Mouse (Mus musculus): ENCODE results near the gene Tas2r125. TPM values are rescaled to one million over a fixed set of nuclear protein-coding genes. Genes with fewer than 3 reads are reported as not detected.
"Not testable (repeated sequence)": the region's sequence is repeated elsewhere in the genome, so short reads cannot be mapped to it uniquely, and the experiment has no call there.

Tas2r125 gene
- total RNA-seq (2021) (not detected), polyA plus RNA-seq (2012; rRNA removed) (not detected in 2 replicates)
- long read RNA-seq, result 0 reads

DNA sequence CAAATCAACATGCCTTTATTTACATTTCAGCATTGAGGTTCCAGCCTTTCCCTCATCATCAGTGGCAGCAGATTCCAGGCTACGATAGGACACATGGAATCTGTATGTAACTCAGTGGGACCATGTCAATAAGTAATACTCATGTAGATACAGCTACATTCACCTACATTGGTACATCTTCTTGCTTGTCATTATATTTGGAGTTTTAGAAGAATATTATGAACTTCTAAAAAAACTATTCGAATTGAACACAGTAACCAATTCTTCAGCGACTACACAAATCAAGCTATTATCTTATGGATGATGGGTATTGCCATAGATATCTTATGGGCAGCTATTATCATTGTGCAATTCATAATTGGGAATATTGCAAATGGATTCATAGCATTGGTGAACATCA lies at the start of gene Tas2r125:
Tas2r125 (plus strand) TSS at position 301 of the 400 bp plus-strand sequence.
- no peak for DNase-seq

DNA sequence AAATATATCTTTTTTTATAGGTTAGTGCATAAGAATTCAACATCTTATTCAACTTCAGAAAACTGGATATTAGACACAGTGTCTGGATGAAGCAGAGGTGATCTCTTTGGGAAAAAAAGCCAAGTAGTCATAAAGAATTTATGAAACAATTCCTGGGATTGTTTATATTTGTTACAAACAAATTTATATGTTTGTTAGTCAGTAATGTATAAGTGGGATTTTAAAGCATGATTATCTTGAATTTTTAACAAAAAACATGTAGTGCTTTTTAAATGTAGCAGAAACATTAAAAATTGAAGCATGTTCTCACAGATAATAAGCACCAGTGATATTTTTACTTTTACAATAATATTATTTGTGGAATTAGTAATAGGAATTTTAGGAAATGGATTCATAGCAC lies 41.7 kb upstream of the Tas2r125 start, which contains the start of gene Tas2r110:
Tas2r110 (plus strand) TSS at position 301 of the 400 bp plus-strand sequence.
- no peak for DNase-seq

DNA sequence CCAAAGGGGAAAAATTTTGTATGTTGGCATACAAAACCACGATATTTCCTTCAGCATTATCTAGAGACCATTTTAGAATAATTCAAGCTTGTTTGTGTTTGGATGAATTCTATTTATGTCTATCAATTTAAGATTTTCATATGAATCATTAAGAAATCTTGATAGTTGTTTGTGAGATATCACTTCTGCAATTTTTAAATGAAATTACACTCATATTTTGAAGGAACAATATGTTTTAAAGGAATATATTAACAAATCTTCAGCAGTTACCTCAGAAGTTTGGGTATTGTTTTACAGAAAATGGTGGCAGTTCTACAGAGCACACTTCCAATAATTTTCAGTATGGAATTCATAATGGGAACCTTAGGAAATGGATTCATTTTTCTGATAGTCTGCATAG lies 16.7 kb upstream of the Tas2r125 start, which contains the start of gene Tas2r113:
Tas2r113 (plus strand) TSS at position 301 of the 400 bp plus-strand sequence.
- DNase-seq, result no peak

DNA sequence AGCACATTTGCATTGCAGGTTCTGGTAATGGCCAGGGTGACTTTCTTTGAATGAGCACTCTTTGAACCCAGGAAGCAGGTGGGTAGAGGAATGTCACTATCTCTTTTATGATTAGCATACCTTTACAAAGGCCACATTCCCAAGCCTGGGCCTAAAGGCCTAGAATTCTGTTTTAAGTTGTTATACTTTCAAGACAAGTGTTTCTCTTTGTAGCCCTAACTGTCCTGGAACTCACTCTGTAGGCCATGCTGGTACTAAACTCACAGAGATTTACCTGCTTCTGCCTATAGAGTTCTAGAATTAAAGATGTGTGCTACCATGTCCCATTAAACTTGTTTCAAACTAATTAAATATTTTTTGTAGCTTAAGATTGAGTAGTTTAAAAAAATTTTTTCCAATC lies 31.9 kb downstream of the Tas2r125 start:
- DNase-seq, result not testable (repeated sequence)

DNA sequence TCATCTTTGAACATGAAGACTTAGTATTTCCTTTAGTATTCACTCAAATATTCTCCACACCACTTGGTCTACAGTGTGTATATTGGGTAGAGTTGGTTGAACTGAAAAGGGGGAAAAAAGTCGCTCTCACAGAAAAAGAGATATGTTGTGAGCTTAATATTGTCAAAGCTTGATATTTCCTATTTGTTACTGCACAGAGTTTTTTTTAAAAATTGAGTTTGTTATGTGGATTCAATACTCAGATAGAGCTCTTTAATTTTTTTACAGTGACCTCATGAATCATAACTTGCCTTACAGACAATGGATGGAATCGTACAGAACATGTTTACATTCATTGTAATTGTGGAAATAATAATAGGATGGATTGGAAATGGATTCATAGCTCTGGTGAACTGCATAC lies 41.4 kb downstream of the Tas2r125 start, which contains the start of gene Tas2r129:
Tas2r129 (plus strand) TSS at position 301 of the 400 bp plus-strand sequence.
- no peak for DNase-seq

DNA sequence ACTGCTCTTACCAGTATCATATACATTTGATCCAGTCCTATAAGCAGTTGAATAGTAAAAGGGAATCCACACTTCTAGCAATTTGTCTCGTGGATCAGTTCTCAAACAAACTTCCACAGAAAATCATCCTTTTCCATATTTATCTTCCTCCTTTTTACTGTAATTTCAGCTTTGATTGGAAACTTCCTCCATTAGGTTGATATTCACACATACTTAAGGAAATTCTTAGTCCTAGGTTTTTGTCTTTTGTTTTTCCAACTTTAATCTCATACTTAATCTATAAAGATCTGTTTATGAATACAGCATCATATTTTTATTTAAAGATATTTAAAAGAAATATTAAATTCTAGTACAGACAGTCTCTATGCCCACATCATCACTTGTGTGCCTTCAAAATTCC lies 48.4 kb downstream of the Tas2r125 start, which contains the start of gene Tas2r131:
Tas2r131 (minus strand) TSS at position 101 of the 400 bp plus-strand sequence.
- DNase-seq, result no peak

Other genes with a start within 250 kb of the Tas2r125 start
- not detected for gene Tas2r121, start 208.6 kb upstream of the Tas2r125 start, total RNA-seq (2021)
- gene Tas2r121, start 208.6 kb upstream of the Tas2r125 start, polyA plus RNA-seq (2012; rRNA removed), result not detected in 2 replicates
- not detected for gene Tas2r122, start 197.7 kb upstream of the Tas2r125 start, total RNA-seq (2021)
- gene Tas2r122, start 197.7 kb upstream of the Tas2r125 start, polyA plus RNA-seq (2012; rRNA removed), result not detected in 2 replicates
- not detected for gene Tas2r115, start 171.6 kb upstream of the Tas2r125 start, total RNA-seq (2021)
- gene Tas2r115, start 171.6 kb upstream of the Tas2r125 start, polyA plus RNA-seq (2012; rRNA removed), result not detected in 2 replicates
- gene Tas2r124, start 154.9 kb upstream of the Tas2r125 start, total RNA-seq (2021), result not detected
- gene Tas2r124, start 154.9 kb upstream of the Tas2r125 start, polyA plus RNA-seq (2012; rRNA removed), result not detected in 2 replicates
- not detected for gene Tas2r102, start 147.5 kb upstream of the Tas2r125 start, total RNA-seq (2021)
- not detected in 2 replicates for gene Tas2r102, start 147.5 kb upstream of the Tas2r125 start, polyA plus RNA-seq (2012; rRNA removed)
- gene Tas2r136, start 131.5 kb upstream of the Tas2r125 start, total RNA-seq (2021), result not detected
- gene Tas2r136, start 131.5 kb upstream of the Tas2r125 start, polyA plus RNA-seq (2012; rRNA removed), result not detected in 2 replicates
- not detected for gene Tas2r117, start 106.8 kb upstream of the Tas2r125 start, total RNA-seq (2021)
- gene Tas2r117, start 106.8 kb upstream of the Tas2r125 start, polyA plus RNA-seq (2012; rRNA removed), result not detected in 2 replicates
- gene Tas2r123, start 62.5 kb upstream of the Tas2r125 start, total RNA-seq (2021), result not detected
- gene Tas2r123, start 62.5 kb upstream of the Tas2r125 start, polyA plus RNA-seq (2012; rRNA removed), result not detected in 2 replicates
- gene Tas2r116, start 54.2 kb upstream of the Tas2r125 start, total RNA-seq (2021), result not detected
- not detected in 2 replicates for gene Tas2r116, start 54.2 kb upstream of the Tas2r125 start, polyA plus RNA-seq (2012; rRNA removed)
- not detected for gene Tas2r110, start 41.6 kb upstream of the Tas2r125 start, total RNA-seq (2021)
- not detected in 2 replicates for gene Tas2r110, start 41.6 kb upstream of the Tas2r125 start, polyA plus RNA-seq (2012; rRNA removed)
- gene Tas2r113, start 16.6 kb upstream of the Tas2r125 start, total RNA-seq (2021), result not detected
- gene Tas2r113, start 16.6 kb upstream of the Tas2r125 start, polyA plus RNA-seq (2012; rRNA removed), result not detected in 2 replicates
- gene Tas2r129, start 41.5 kb downstream of the Tas2r125 start, total RNA-seq (2021), result not detected
- gene Tas2r129, start 41.5 kb downstream of the Tas2r125 start, polyA plus RNA-seq (2012; rRNA removed), result not detected in 2 replicates
- gene Tas2r131, start 48.3 kb downstream of the Tas2r125 start, total RNA-seq (2021), result not detected
- gene Tas2r131, start 48.3 kb downstream of the Tas2r125 start, polyA plus RNA-seq (2012; rRNA removed), result not detected in 2 replicates
- gene Tas2r109, start 71.3 kb downstream of the Tas2r125 start, total RNA-seq (2021), result not detected
- gene Tas2r109, start 71.3 kb downstream of the Tas2r125 start, polyA plus RNA-seq (2012; rRNA removed), result not detected in 2 replicates
- gene Tas2r103, start 127.5 kb downstream of the Tas2r125 start, total RNA-seq (2021), result not detected
- not detected in 2 replicates for gene Tas2r103, start 127.5 kb downstream of the Tas2r125 start, polyA plus RNA-seq (2012; rRNA removed)
- gene Tas2r140, start 146.2 kb downstream of the Tas2r125 start, total RNA-seq (2021), result not detected
- not detected in 2 replicates for gene Tas2r140, start 146.2 kb downstream of the Tas2r125 start, polyA plus RNA-seq (2012; rRNA removed)
- gene Smim10l1, start 195.3 kb downstream of the Tas2r125 start, total RNA-seq (2021), result 10 to 100 TPM; 95.2 to 98.7 TPM
- 475 and 512 TPM in 2 replicates for gene Smim10l1, start 195.3 kb downstream of the Tas2r125 start, polyA plus RNA-seq (2012; rRNA removed)